Mouse (Mus musculus) granulocyte monocyte progenitor cell, adult 5-6 weeks (primary cell): ENCODE results near the gene Skp1a. TPM values are rescaled to one million over a fixed set of nuclear protein-coding genes. Genes with fewer than 3 reads are reported as not detected.

Source experiments
- ATAC-seq: replicated peaks from 2 replicates; pipeline ENCODE4 v1.8.0; 2016; ENCODE audit warnings: mild to moderate bottlenecking, moderate TSS enrichment, inconsistent platforms; ENCODE audit not compliant: poor library complexity, severe bottlenecking
- total RNA-seq, 2 experiments: library from RNA; stranded (forward) in 1 of 2; stranded (reverse) in 1 of 2; fragments of 200-712, 200-1000 nt in 1 of 2; fragments of >200 nt in 1 of 2; fragmentation: Nextera tagmentation in 1 of 2; gene quantifications; 2 replicates each; pipeline ENCODE4 v1.2.3; 2014 to 2017

The Skp1a gene
- total RNA-seq, 2 experiments from 2014 or later = 196 to 242 TPM

DNA sequence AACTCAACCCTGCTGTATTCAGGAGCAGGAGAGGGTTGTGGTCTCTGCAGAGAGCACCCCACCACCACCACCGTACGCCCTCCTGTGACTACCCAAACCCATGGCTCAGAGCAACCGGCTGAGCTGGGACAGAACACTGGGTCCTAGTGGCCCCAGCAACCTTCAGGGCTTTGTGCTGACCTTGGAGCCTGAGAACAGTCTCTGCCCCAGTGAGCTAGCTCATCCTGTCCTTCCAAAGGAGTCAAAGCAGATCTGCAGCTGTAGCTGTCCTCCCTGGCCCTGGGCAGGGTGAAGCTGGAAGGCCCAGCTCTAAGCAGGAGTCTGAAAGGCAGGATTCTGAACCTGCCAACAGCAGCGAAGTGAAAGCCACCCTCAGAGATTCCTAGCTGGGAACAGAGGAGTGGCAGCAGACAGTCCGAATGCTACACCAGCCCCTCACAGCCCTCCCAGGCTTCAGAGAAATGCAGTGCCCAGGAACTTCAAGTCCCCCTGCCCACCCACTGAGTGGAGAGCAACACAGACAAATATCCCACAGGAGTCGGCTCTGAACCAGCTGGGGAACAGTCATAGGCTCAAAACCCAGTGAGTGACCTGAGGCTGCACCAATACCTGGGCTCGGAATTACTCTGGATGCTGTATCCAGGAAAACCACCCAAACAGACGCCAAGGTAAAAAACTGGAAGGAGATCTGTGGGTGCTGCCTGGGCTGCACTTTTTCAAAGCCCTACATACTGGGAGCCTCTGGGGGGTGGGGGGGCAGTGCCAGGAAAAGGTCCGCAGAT lies 44.2 kb downstream of the Skp1a start:
- ATAC-seq = no peak

DNA sequence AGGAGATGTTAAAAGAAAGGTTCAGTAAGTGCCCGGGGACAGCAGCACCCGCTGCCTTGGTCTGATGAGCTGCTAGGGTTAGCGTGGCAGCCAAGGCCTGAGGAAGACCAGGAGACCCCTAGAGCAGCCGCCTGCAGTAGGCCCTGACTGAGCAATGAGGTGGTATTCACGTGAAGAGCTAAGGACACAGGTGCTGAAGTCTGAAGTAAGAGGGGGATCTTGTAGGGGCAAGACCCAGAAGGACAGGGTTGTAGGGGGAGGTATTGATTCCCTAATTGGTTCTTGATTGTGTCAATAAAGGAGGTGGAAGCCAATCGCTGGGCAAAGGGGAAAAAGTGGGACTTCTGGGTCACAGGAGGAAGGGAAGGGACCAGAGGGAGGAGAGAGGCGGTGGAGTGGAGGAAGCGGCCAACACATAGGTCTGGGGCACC lies 45.2 kb downstream of the Skp1a start:
- no peak for ATAC-seq

DNA sequence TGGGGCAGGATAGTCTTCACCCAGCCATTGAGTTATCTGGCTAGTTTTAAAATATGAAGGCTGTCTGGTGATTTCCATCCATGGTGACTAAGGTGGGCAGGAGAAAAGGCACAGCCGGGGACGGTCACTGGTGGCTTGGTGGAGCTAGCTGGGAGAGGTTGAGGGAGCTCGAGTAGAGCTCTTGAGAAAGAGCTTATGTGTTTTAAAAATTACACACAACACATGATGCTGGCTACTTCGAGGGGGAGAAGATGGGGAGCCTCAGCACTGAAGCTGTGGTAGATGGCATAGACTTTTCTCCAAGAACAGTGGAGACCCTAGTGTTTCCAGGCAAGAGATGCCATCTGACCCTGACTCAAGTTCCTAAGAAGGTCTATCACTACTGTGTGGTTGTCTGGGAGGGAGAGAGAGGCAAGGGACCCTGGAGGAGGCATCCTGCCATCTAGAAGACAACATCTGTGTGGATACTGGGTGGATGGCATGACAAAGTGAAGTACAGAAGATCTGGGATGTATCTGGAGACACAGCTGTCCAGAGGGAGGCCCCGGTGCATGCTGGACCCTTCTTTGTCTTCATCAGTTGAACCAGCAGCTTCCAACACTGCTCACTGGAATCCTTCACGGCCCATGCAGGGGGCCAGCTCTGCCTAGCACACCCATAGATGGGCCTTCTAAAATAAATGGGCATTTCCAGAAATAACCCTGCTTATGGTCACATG lies 45.8 kb downstream of the Skp1a start:
- no peak for ATAC-seq

DNA sequence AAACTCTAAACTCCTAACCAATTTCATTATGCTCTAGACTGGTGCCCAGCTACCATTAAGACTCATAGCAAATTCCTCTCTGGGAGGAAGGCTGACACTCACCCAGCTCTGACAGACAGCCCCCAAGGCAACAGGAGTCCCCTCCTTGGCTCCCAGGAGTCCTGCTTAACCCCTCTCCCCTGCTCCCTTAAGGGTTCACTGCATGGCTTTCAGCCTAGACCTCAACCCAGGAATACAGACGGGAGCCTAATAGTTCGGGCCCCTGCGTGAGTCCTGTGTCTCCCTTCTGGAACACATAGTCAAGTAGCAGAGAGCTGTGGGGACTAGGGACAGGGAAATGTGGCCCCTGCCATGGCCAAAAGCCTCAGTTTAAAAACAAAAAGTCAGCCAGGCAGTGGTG lies 46.4 kb downstream of the Skp1a start:
- ATAC-seq = no peak

DNA sequence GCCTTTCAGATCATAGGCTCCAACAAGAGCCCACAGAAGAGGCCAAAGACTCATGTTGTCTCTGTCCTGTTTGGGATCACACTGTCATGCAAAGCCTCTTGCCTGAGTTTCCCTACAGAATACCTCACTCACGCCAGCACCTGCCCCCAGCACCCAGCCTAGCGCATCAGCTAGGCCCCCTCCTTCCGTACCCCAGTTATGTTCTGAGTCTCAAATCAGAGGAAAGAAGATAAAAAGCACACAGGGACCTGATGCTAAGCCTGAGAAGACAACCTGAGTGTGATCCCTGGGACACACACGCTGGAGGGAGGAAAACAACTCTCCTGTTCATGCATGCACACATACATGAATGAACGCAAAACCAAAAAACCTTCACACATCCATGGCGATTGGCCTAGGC lies 47.2 kb downstream of the Skp1a start:
- no peak for ATAC-seq

DNA sequence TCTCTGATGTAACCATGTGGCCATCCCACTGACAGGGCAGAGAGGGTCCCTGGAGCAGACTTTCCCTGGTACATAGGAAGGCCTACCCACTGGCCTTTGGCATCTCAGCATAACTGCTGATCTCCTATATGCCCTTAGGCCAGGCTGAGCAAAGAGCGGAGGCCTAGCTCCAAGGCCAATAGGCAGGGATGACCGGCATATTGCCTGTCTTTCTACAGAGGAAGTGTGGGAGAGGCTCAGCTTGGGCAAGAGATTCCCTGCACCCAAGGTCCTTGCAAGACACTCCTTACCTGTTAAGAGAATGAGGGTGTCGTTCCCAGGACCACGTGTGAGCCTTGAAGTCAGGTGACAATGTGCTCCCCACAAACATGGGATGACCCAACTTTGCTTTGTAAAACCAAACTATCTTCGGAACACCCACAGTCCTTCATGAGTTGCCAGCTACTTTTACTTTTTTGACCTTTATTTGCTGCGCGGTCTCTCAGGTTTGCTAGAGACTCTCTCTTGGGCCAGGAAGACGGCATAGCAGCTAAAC lies 47.9 kb downstream of the Skp1a start:
- no peak for ATAC-seq

DNA sequence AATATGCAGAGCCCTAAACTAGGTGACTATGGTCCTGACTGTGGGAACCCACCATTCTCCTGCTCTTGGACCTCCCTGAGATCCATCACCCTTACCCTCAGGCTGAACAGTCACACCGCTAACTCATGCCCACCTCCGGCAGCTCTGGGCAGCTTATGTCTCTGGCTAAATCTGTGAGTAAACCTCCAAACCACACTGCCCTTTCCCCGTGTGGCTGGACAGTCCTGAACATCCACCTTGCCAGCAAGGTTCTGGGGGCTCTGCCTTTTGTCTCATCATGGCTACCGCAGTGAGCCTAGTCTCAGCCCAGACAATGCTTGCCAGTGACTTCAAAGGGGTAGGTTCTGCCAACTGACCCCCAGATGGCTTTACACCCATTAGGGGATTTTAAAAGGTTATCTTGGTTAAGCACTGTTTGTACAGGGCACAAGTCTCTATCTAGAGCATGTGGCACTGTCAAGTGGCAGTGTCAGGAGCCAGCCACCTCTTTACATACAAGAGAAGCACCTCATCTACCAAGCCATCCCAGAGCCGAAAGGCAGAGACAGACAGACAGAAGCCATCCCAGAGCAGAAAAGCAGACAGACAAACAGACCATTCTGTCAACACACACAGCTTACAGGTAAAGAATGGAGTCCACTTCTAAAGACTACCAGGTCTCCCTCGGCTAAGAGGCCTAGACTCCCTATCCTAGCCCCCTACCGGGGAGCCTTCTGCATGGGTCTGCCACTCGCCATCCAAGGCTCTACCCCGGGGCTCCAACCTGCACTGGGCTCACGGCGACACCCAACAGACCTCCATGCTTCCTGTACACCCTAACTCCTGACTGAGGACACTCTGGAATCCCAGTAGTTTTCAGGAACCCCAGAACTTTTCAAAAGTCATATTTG lies 49.0 kb downstream of the Skp1a start:
- no peak for ATAC-seq

DNA sequence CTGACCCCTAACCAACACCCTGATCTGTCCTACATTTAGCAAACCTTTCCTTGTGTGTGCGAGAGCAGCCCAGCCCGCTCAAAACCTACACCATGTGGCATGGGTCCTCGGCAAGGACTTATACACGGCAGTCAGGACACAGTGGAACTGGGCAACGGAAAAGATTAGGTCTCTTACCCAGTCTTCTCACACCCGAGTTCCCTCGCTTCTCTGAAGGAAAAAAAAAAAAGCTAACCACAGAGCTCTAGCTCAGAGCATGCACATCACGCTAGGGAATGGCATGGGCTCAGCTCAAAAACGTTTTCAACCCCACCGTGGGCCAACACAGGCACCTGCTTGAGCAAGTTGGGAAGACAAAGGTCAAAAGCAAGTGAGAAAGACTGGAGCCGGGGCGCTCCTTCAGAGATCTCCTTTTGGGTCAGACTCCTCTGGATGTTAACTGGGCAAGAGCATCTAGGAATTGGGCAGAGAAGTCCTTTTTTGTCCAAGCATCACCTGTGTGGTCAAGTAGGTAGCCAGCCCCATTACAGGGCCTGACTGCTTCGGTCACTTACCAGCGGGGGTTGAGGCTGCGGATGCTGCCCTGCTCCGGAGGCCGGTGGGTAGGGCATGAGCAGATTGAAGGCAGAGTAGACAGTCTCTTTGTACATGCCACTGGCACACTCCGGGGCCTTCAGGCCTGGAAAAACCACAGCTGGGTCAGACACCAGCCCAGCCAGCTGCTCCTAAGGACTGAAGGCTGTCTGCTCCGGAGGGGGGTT lies 50.0 kb downstream of the Skp1a start:
- no peak for ATAC-seq

DNA sequence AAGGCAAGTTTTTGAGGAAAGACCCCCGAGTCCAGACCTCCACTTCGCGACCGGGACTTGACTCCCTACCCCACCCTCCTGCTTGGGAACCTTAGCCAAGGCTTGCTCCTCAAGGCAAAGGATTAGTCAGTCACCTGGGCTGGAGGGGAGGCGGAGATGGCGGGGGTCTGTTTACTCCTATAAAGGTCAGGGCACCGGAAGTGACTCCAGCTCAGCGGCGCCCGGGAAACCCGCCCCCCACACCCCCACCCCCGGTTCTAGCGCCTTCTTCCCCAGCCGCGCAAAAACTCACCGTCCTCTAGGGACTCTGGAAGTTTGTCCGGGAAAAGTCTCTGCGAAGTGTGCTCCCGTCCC lies 50.6 kb downstream of the Skp1a start:
- no peak for ATAC-seq

DNA sequence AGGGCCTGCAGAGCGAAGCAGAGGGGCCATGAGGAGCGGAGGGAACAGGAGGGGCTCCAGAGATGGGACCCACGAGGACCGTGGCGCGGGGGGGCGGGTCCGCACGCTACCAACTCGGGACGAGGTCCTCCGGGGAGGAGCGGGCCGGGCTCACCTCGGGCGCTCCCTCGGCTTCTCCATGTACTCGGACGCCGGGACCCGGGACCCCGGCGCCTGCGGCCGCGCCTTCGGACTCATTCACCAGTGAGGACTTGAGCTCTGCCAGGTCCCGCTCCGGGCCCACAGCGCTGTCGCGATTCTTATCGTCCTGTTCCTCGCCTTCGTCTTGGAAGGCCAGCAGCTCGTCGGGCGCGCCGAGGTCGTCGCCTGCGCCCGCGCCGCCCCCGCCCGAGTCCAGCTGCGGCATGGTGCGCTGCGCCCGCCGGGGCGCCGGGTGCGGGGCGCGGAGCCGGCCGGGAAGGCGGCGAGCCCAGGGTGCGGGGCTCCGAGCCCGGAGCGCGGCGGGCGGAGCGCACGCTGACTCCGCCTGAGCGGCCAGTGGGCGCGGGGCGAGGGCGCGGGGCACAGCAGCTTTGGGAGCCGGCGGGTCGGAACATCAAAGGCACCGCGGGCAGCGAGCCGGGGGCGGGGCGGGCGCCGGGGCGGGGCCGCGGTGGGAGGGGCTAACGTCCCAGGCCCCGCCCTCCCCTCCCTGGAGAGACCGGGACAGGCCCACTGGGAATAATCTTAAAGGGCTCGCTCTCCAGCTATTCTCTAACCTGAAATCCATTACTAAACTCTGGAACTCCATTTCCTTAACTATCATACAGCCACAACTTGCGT lies 51.2 kb downstream of the Skp1a start, which contains the start of gene Tcf7:
TSS of gene Tcf7 (minus strand) at position 241 of the 822 bp plus-strand sequence.
- ATAC-seq = peak; percentile 51

DNA sequence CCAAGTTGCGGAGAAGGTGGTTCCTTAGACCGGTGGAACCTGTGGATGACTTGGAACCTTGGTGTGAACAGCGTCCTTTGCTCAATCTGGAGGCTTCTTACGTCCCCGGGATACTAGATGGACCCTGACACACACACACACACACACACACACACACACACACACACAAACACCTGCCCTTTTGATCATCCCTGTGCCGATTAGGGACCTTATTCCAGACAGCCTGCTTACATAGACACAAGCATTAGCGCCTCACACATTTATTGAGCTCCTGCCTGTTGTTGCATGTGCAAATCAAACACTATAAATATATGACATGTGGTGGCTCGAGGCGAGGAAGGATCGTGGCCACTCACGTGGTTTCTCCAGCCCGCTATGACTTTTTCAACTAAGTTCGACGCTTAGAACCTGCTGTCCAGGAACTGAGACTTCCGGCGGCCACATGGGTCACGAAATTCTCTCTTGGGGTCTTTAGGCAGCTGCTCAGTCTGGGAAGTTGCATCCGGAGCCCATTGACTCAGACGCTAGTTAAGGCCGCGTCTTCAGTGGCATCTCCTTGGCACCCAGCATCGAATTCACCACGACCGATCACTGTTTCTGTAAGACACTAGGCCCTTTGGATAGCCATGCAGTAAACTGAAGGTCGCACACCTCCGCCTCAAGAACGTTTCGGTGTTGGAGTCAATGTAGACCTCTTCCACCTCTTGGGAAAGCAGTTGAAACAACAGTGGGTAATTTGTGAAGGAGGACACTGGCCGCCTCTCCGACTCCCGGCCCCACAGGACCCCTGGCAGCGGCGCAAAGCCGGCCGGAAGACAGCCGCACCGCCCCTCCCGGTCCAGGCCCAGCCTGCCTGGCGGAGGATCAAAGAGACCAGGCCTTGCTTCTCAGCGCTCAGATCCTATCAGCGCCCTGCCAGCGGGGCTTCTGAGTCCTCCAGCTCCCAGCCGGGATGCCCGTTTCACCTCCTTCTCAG lies 52.1 kb downstream of the Skp1a start:
- 0 out of 2 replicates have a peak, but pooled peaks have one; percentile 8 for ATAC-seq

DNA sequence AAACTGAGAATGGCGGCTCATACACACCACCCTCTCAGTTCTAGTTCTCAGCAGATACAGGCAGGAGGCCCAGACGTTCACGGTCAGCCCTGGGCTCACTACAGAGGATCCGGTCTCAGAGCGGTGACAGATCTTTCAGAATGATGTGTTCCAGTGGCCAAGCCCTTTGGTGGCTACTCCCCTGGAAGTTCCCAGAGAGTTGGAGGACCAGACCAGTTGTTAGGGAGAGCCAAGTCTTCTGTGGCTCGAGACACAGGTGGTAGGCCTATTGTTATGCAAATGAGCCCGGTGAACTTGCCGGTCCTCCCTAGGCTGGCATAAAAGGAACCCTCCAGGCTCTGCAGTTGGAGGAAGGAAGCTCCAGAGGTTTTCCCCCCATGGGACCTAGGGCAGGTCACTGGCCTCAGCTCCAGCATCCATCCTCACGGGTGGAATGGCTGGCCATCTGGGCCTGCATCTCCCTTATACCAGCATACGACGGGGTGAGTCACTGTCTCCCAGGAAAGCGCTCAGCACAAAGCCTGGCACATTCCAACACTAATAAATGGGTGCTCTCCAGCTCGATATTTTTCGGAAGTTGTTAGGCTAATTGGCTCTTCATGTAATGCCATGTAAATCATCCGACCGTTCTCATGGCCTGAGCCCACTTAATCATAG lies 54.6 kb downstream of the Skp1a start:
- ATAC-seq = no peak

DNA sequence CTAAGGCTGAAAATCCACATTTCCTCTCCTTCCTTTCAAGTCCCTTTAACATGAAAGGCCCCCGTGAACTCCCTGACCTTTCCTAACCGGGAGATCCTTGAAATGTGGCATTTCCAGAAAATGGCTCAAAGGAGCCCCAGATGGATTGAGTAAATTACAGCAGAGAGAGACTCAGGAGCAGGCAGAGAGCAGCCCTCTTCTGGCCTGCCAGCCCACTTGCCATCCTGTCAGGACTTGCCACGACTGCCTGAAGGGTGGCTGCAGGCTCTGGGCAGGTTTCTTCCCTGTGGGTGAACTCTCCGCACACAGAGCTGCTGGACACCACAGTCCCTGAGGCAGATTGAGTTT lies 55.1 kb downstream of the Skp1a start:
- no peak for ATAC-seq

DNA sequence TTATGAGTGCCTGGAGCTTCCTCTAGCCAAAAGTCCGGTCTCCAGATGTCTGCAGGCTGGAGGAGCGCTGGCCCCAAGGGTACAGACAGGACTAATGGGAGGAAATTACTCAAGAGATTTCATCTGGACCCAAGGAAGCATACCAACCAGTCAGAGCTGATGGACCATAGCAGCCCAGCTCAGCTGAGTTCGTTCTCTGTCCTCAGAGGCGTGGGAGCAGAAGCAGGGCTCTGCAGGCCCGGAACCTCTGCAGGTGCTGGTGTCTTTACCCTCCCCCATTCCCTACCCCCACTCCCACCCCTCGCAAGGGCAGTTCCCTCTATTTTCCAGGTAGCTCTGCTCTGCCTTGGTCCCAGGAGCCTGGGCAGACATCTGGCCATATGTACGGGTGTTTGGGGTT lies 60.6 kb downstream of the Skp1a start:
- ATAC-seq = no peak

DNA sequence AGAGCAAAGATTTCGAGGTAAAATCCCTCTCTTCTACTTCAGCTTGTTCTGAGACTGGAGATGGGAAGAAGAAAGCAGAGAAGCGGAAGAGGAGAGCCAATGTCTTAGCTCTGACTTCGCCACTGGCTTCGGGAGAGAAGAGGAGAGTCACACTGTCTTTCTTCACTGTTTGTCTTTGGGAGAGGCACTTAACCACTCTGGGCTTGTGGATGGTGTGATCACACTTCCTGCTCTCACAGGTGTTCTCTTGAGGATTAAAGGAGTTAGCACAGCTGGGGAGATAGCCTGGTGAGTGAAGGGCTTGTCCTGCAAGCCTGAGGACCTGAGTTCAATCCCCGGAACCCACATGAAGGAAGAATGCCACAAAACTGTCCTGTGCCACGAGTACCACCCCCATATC lies 61.1 kb downstream of the Skp1a start:
- ATAC-seq = no peak

DNA sequence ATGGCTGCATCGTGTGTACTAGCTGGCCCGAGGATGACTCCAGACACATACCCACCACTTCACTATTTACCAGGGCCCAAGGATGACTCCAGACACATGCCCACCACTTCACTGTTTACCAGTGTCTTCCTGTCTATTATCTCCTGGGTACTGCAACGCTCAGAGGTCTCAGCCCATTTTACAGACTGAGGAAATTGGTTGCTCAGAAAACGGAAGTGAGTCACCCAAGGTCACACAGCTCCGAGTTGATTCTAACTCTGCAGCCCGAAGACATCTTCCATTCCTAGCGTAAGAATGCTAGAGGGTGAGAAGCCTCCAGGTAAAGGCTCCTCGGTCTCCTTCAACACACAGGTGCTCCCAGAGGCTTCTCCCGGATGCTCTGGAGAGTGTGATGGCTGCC lies 62.3 kb downstream of the Skp1a start:
- no peak for ATAC-seq
